Mouse (Mus musculus): ENCODE data around the gene Dok3. TPM values are rescaled to one million over a fixed set of nuclear protein-coding genes. Genes with fewer than 3 reads are reported as not detected.

Dok3 gene
- polyA plus RNA-seq, 1 experiment from 2014 or later: 20.2 TPM

- TF ChIP-seq CTCF (IDR thresholded peaks at IDR 0.05; ENCODE audit: low read depth): no peak
- TF ChIP-seq EP300 (IDR thresholded peaks at IDR 0.05; ENCODE audit: low read depth): no peak
- 89% methylated on average over 15 of the region's 15 CpGs for WGBS (ENCODE audit: insufficient replicate concordance)
- Histone ChIP-seq H3K4me3 (ENCODE audit: low read depth, low read length) (no peak overlapping the region), H3K9me3 (ENCODE audit: low read length) (no peaks in the 10 kb centered on the region), H3K9ac (replicated peaks) (no peak overlapping the region; the same call in 1 of the 2 replicates), H3K4me1 (ENCODE audit: insufficient read depth) (peaks cover 20% of the 10 kb centered on the region), H3K27me3 (ENCODE audit: insufficient read depth, low read length) (no peaks in the 10 kb centered on the region), H3K27ac (ENCODE audit: low read depth) (no peak overlapping the region), H3K36me3 (replicated peaks; ENCODE audit: insufficient read depth, low read length) (peaks cover 47% of the 10 kb centered on the region), H3K4me2 (ENCODE audit: low read depth, low read length) (peak overlapping the region; percentile 90)
- DNase-seq (no peak), ATAC-seq (no peak)
Measured at GRCm38 (mm10) chr13:55535191-55535590, 6.1 kb upstream of the Dok3 start.

- ATAC-seq (peak; percentile 47), DNase-seq (peak; percentile 54)
- H3K4me2 ChIP-seq (ENCODE audit: low read depth, low read length): peak overlapping the region; percentile 54
- H3K9me3 ChIP-seq (ENCODE audit: low read length): no peaks in the 10 kb centered on the region
- peaks cover 26% of the 10 kb centered on the region for H3K4me1 ChIP-seq (ENCODE audit: insufficient read depth)
- H3K27ac ChIP-seq (ENCODE audit: low read depth): peak overlapping the region; percentile 93
- TF ChIP-seq CTCF (IDR thresholded peaks at IDR 0.05; ENCODE audit: low read depth) (no peak), EP300 (IDR thresholded peaks at IDR 0.05; ENCODE audit: low read depth) (peak; percentile 77)
- peak overlapping the region; percentile 45 for H3K9ac ChIP-seq (replicated peaks)
- no peaks in the 10 kb centered on the region for H3K27me3 ChIP-seq (ENCODE audit: insufficient read depth, low read length)
- H3K36me3 ChIP-seq (replicated peaks; ENCODE audit: insufficient read depth, low read length): peaks cover 26% of the 10 kb centered on the region
- 29% methylated on average over 18 of the region's 18 CpGs for WGBS (ENCODE audit: insufficient replicate concordance)
- H3K4me3 ChIP-seq (ENCODE audit: low read depth, low read length): peak overlapping the region; percentile 54
Measured at GRCm38 (mm10) chr13:55527834-55528772, 993 bp downstream of the Dok3 start.

DNA sequence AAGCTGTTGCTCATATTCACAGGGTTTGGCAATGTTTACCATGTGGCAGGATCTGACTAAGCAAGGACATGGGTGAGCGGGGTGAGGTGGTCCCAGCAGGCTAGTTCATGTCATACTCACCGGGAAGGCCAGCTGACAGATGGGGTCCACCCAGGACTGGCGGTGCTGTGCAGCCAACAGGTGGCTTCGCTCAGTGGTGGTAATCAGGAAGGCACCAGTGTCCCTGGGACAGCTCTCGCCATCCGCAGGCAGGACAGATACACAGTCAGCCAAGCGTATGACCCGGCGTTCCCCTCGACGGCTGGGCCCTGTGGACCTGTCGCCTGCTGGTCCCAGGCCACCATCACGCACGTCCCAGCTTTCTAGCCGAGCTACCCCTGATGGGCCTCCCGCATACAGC is 1.9 kb downstream of the Dok3 start:
- peak overlapping the region; percentile 54 for H3K4me2 ChIP-seq (ENCODE audit: low read depth, low read length)
- ATAC-seq (no peak), DNase-seq (peak; percentile 31)
- TF ChIP-seq CTCF (IDR thresholded peaks at IDR 0.05; ENCODE audit: low read depth): no peak
- TF ChIP-seq EP300 (IDR thresholded peaks at IDR 0.05; ENCODE audit: low read depth): no peak
- peaks cover 25% of the 10 kb centered on the region for H3K36me3 ChIP-seq (replicated peaks; ENCODE audit: insufficient read depth, low read length)
- WGBS (ENCODE audit: insufficient replicate concordance): 63% methylated on average over 16 of the region's 16 CpGs
- H3K9ac ChIP-seq (replicated peaks): peak overlapping the region; percentile 45
- H3K4me1 ChIP-seq (ENCODE audit: insufficient read depth): peaks cover 26% of the 10 kb centered on the region
- H3K27me3 ChIP-seq (ENCODE audit: insufficient read depth, low read length): no peaks in the 10 kb centered on the region
- H3K9me3 ChIP-seq (ENCODE audit: low read length): no peaks in the 10 kb centered on the region
- H3K27ac ChIP-seq (ENCODE audit: low read depth): peak overlapping the region; percentile 93
- peak overlapping the region; percentile 54 for H3K4me3 ChIP-seq (ENCODE audit: low read depth, low read length)

- Histone ChIP-seq H3K36me3 (replicated peaks; ENCODE audit: insufficient read depth, low read length) (peaks cover 15% of the 10 kb centered on the region; the same call in 1 of the 2 replicates), H3K27me3 (ENCODE audit: insufficient read depth, low read length) (no peaks in the 10 kb centered on the region), H3K27ac (ENCODE audit: low read depth) (no peak overlapping the region), H3K4me1 (ENCODE audit: insufficient read depth) (peaks cover 26% of the 10 kb centered on the region), H3K4me2 (ENCODE audit: low read depth, low read length) (peak overlapping the region; percentile 54), H3K4me3 (ENCODE audit: low read depth, low read length) (no peak overlapping the region), H3K9me3 (ENCODE audit: low read length) (no peaks in the 10 kb centered on the region), H3K9ac (replicated peaks) (0 out of 2 replicates have a peak overlapping the region, but pooled peaks have one; percentile 5)
- no peak for TF ChIP-seq EP300 (IDR thresholded peaks at IDR 0.05; ENCODE audit: low read depth)
- TF ChIP-seq CTCF (IDR thresholded peaks at IDR 0.05; ENCODE audit: low read depth): no peak
- WGBS (ENCODE audit: insufficient replicate concordance): 64% methylated on average over 15 of the region's 16 CpGs
- ATAC-seq (no peak), DNase-seq (no peak)
Measured at GRCm38 (mm10) chr13:55525733-55526553, 3.2 kb downstream of the Dok3 start.

- DNase-seq: no peak
- no peak overlapping the region for H3K4me3 ChIP-seq (ENCODE audit: low read depth, low read length)
- WGBS (ENCODE audit: insufficient replicate concordance): 87% methylated on average over 23 of the region's 23 CpGs
Measured at GRCm38 (mm10) chr13:55523951-55524600, 5.0 kb downstream of the Dok3 start.

More at GRCm38 (mm10) chr13:55523951-55524600, 5.0 kb downstream of the Dok3 start:
- Histone ChIP-seq H3K4me2 (ENCODE audit: low read depth, low read length) (no peak overlapping the region), H3K27ac (ENCODE audit: low read depth) (0 out of 2 replicates have a peak overlapping the region, but pooled peaks have one; percentile 57), H3K27me3 (ENCODE audit: insufficient read depth, low read length) (no peaks in the 10 kb centered on the region), H3K9me3 (ENCODE audit: low read length) (no peaks in the 10 kb centered on the region), H3K9ac (replicated peaks) (no peak overlapping the region), H3K36me3 (replicated peaks; ENCODE audit: insufficient read depth, low read length) (peaks cover 7% of the 10 kb centered on the region; the same call in 1 of the 2 replicates), H3K4me1 (ENCODE audit: insufficient read depth) (peaks cover 9% of the 10 kb centered on the region)
- TF ChIP-seq CTCF (IDR thresholded peaks at IDR 0.05; ENCODE audit: low read depth): no peak
- TF ChIP-seq EP300 (IDR thresholded peaks at IDR 0.05; ENCODE audit: low read depth): no peak
- ATAC-seq: no peak

Measured in liver, postnatal 0 days (tissue).